In genomic region chr16:37581901-37582300, GRCm38 (mm10) we compare ENCODE assay signal across 24 mouse cellular contexts. TPM values are rescaled to one million over a fixed set of nuclear protein-coding genes. Genes with fewer than 3 reads are reported as not detected.
DNase-seq lines count a peak whose midpoint lies in the region; ATAC-seq and TF ChIP-seq lines count a peak whose summit lies in the region.
"Had no signal": no experiment of that assay in that cellular context is flagged by ENCODE, and none has a peak within 500 bp of the region (broad histone marks: within the 10 kb centered on the region; RNA-seq: fewer than 3 reads in every experiment).

No protein-coding gene starts in this region.

- no peak for TF ChIP-seq CTCF in midbrain, postnatal 0 days (IDR thresholded peaks at IDR 0.05)

- no peak overlapping the region for H3K4me2 ChIP-seq in midbrain, embryonic 12.5 days (replicated peaks)
- no peak overlapping the region for H3K4me2 ChIP-seq in midbrain, postnatal 0 days (ENCODE audit: low read depth, low read length, poor library complexity, severe bottlenecking)
- H3K4me2 ChIP-seq: embryonic facial prominence, embryonic 15.5 days; limb, embryonic 12.5 days; lung, embryonic 14.5 days had no signal

- no peaks in the 10 kb centered on the region for H3K36me3 ChIP-seq in midbrain, embryonic 12.5 days
- no peaks in the 10 kb centered on the region for H3K36me3 ChIP-seq in midbrain, postnatal 0 days (ENCODE audit: insufficient read depth, low read length)
- H3K36me3 ChIP-seq: embryonic facial prominence, embryonic 15.5 days; heart, embryonic 10.5 days; limb, embryonic 12.5 days had no signal

- no peaks in the 10 kb centered on the region for H3K9me3 ChIP-seq in midbrain, embryonic 12.5 days
- no peaks in the 10 kb centered on the region for H3K9me3 ChIP-seq in midbrain, postnatal 0 days (ENCODE audit: low read length)
- H3K9me3 ChIP-seq: embryonic facial prominence, embryonic 15.5 days; heart, embryonic 10.5 days; limb, embryonic 12.5 days had no signal

- whole genome bisulfite sequencing in midbrain, embryonic 12.5 days: 40% methylated on average over 3 of the region's 3 CpGs
- 31% methylated on average over 3 of the region's 3 CpGs for WGBS in midbrain, postnatal 0 days

- H3K27ac ChIP-seq in midbrain, embryonic 12.5 days (replicated peaks): peak overlapping the region; percentile 22
- no peak overlapping the region for H3K27ac ChIP-seq in midbrain, postnatal 0 days (ENCODE audit: low read depth, low read length)
- H3K27ac ChIP-seq: embryonic facial prominence, embryonic 15.5 days; heart, embryonic 10.5 days; limb, embryonic 12.5 days; stomach, postnatal 0 days had no signal

- peak; percentile 24 for DNase-seq in heart, adult 11 months
- no peak for DNase-seq in heart, adult 8-10 months (ENCODE audit: low spot score)
- peak; percentile 22 to 31 for DNase-seq in kidney, postnatal 36 days
- no peak for DNase-seq in kidney, postnatal 25 days
- no peak for DNase-seq in midbrain, postnatal 0 days (ENCODE audit: low spot score)
- DNase-seq: adrenal gland, postnatal 25 days; cerebellum, adult 9-11 months; heart, postnatal 4 days; kidney, adult 18-20 months; kidney, postnatal 14 days; lung, embryonic 14.5 days; thymus, adult 2 months; thymus, postnatal 4 days had no signal

- H3K9ac ChIP-seq in midbrain, embryonic 12.5 days (replicated peaks): no peak overlapping the region
- no peak overlapping the region for H3K9ac ChIP-seq in midbrain, postnatal 0 days (replicated peaks; ENCODE audit: low read length, poor library complexity, severe bottlenecking)
- H3K9ac ChIP-seq: embryonic facial prominence, embryonic 15.5 days; limb, embryonic 12.5 days; lung, embryonic 14.5 days had no signal

- peaks cover 36% of the 10 kb centered on the region for H3K4me1 ChIP-seq in midbrain, embryonic 12.5 days
- H3K4me1 ChIP-seq in midbrain, postnatal 0 days (ENCODE audit: insufficient read depth, low read length): peaks cover 4% of the 10 kb centered on the region; the same call in 1 of the 2 replicates

- no peak overlapping the region for H3K4me3 ChIP-seq in midbrain, embryonic 12.5 days
- H3K4me3 ChIP-seq in midbrain, postnatal 0 days (ENCODE audit: low read depth, low read length): no peak overlapping the region
- H3K4me3 ChIP-seq: embryonic facial prominence, embryonic 15.5 days; heart, embryonic 10.5 days; limb, embryonic 12.5 days had no signal

- H3K27me3 ChIP-seq in midbrain, embryonic 12.5 days: no peaks in the 10 kb centered on the region
- no peaks in the 10 kb centered on the region for H3K27me3 ChIP-seq in midbrain, postnatal 0 days (ENCODE audit: insufficient read depth, low read length)
- H3K27me3 ChIP-seq: embryonic facial prominence, embryonic 15.5 days; limb, embryonic 12.5 days had no signal

- ATAC-seq in midbrain, embryonic 12.5 days (ENCODE audit: low FRiP score, low read depth): no peak
- no peak for ATAC-seq in midbrain, postnatal 0 days (ENCODE audit: low FRiP score)
- ATAC-seq in erythroid progenitor cell, adult 5-6 weeks (replicated peaks; ENCODE audit: low FRiP score, poor library complexity, severe bottlenecking): no peak
- ATAC-seq: CD4-positive, CD25-positive, alpha-beta regulatory T cell, adult 4 months; inflammation-experienced regulatory T-cells, adult 6 months had no signal

RNA-seq across cellular contexts. Expression of gene Hgd, which starts 1.9 kb away (rescaled TPM):
- not detected for total RNA-seq in heart, adult 8-10 months (2022)
- polyA plus RNA-seq in midbrain, embryonic 12.5 days (2016; fragmentation: Nextera tagmentation; extraction: Ambion mirVana): 0.21 TPM in 1 of 2 replicates, not detected in the other
- total RNA-seq in midbrain, postnatal 0 days (2014; rRNA removed): 0.27 TPM in 1 of 2 replicates, not detected in the other
- polyA plus RNA-seq in midbrain, postnatal 0 days (2015; fragmentation: Nextera tagmentation; extraction: Ambion mirVana): 0.32 and 0.43 TPM in 2 replicates
- total RNA-seq in erythroid progenitor cell, adult 5-6 weeks (2015; ENCODE audit: low replicate concordance): not detected in 2 replicates
- total RNA-seq in erythroid progenitor cell, adult 5-6 weeks (2017; ENCODE audit: low replicate concordance): not detected in 2 replicates
- total RNA-seq: adrenal gland, postnatal 25 days; common myeloid progenitor, adult 5-6 weeks; left cerebral cortex, postnatal 14 days; megakaryocyte, adult 5-6 weeks had no signal
- polyA plus RNA-seq: embryonic facial prominence, embryonic 15.5 days; inflammation-experienced regulatory T-cells, adult 6 months had no signal

RNA-seq across cellular contexts. Expression of gene Rabl3, which starts 42.2 kb away (rescaled TPM):
- total RNA-seq in heart, adult 8-10 months (2022): 1 to 10 TPM; 5.2 to 9.6 (median 7.8) TPM
- 35.5 and 36.2 TPM in 2 replicates for polyA plus RNA-seq in midbrain, embryonic 12.5 days (2016; fragmentation: Nextera tagmentation; extraction: Ambion mirVana)
- total RNA-seq in midbrain, postnatal 0 days (2014; rRNA removed): 5.9 and 9.0 TPM in 2 replicates
- polyA plus RNA-seq in midbrain, postnatal 0 days (2015; fragmentation: Nextera tagmentation; extraction: Ambion mirVana): 11.6 and 13.8 TPM in 2 replicates
- 7.1 and 11.2 TPM in 2 replicates for total RNA-seq in erythroid progenitor cell, adult 5-6 weeks (2015; ENCODE audit: low replicate concordance)
- total RNA-seq in erythroid progenitor cell, adult 5-6 weeks (2017; ENCODE audit: low replicate concordance): 3.6 and 8.5 TPM in 2 replicates

RNA-seq across cellular contexts. Expression of gene Gtf2e1, which starts 42.3 kb away (rescaled TPM):
- 1 to 10 TPM; 6.9 to 8.3 (median 7.1) TPM for total RNA-seq in heart, adult 8-10 months (2022)
- polyA plus RNA-seq in midbrain, embryonic 12.5 days (2016; fragmentation: Nextera tagmentation; extraction: Ambion mirVana): 46.7 and 53.7 TPM in 2 replicates
- 23.2 and 24.1 TPM in 2 replicates for total RNA-seq in midbrain, postnatal 0 days (2014; rRNA removed)
- polyA plus RNA-seq in midbrain, postnatal 0 days (2015; fragmentation: Nextera tagmentation; extraction: Ambion mirVana): 20.3 and 20.7 TPM in 2 replicates
- 0.42 and 3.2 TPM in 2 replicates for total RNA-seq in erythroid progenitor cell, adult 5-6 weeks (2015; ENCODE audit: low replicate concordance)
- total RNA-seq in erythroid progenitor cell, adult 5-6 weeks (2017; ENCODE audit: low replicate concordance): 3.0 and 3.7 TPM in 2 replicates

Comparison
In these comparisons a context has a peak if more than half of its experiments do, and no peak if none do; other contexts are left out.
1. DNase-seq: peak in heart, adult 11 months (single experiment) and kidney, postnatal 36 days (2 of 2); none in heart, adult 8-10 months (single experiment), kidney, postnatal 25 days (0 of 2) and midbrain, postnatal 0 days (single experiment).